Mouse (Mus musculus) bone marrow macrophage, adult 2 months (primary cell): ENCODE measurements at regions not wholly inside any gene's neighbourhood (a gene's known extent, or its start where the extent isn't known, plus 50 kb on each side); places are given as distances from the start of the nearest gene placed in this dataset.

Source experiments
- H3K27ac ChIP-seq: 2 replicates; pipeline ENCODE4 v1.5.1; 2012; ENCODE audit warnings: low read depth, low read length; ENCODE audit not compliant: insufficient read depth
- H3K4me1 ChIP-seq: 2 replicates; pipeline ENCODE4 v1.6.1; 2012; ENCODE audit warnings: low read length; ENCODE audit not compliant: control insufficient read depth, insufficient read depth
- H3K4me3 ChIP-seq: 2 replicates; pipeline ENCODE4 v1.5.1; 2012; ENCODE audit warnings: mild to moderate bottlenecking, low read length, moderate library complexity; ENCODE audit not compliant: insufficient read depth
- CTCF ChIP-seq: IDR thresholded peaks from 2 replicates; pipeline ENCODE4 v1.5.1; 2012; ENCODE audit warnings: low read depth, mild to moderate bottlenecking, low read length, moderate library complexity
- POLR2A ChIP-seq: IDR thresholded peaks from 2 replicates; pipeline ENCODE4 v1.6.1; 2012; ENCODE audit warnings: mild to moderate bottlenecking, low read depth, low read length, borderline replicate concordance

GRCm38 (mm10) chr16:21294677-21295411 lies 90.3 kb downstream of the Ephb3 start:
- Histone ChIP-seq H3K4me3 (no peak overlapping the region), H3K4me1 (peaks cover 17% of the 10 kb centered on the region), H3K27ac (no peak overlapping the region)
- TF ChIP-seq CTCF: no peak
- TF ChIP-seq POLR2A: no peak

- H3K27ac ChIP-seq: no peak overlapping the region
- H3K4me1 ChIP-seq: peaks cover 5% of the 10 kb centered on the region
- H3K4me3 ChIP-seq: no peak overlapping the region
- TF ChIP-seq POLR2A: no peak
- TF ChIP-seq CTCF: no peak
These were observed 91.6 kb downstream of the Ephb3 start for GRCm38 (mm10) chr16:21295956-21296733.

GRCm38 (mm10) chr16:21296786-21297185 lies 92.2 kb downstream of the Ephb3 start:
- Histone ChIP-seq H3K4me3 (no peak overlapping the region), H3K27ac (no peak overlapping the region), H3K4me1 (peaks cover 5% of the 10 kb centered on the region)
- TF ChIP-seq CTCF (no peak), POLR2A (no peak)

DNA sequence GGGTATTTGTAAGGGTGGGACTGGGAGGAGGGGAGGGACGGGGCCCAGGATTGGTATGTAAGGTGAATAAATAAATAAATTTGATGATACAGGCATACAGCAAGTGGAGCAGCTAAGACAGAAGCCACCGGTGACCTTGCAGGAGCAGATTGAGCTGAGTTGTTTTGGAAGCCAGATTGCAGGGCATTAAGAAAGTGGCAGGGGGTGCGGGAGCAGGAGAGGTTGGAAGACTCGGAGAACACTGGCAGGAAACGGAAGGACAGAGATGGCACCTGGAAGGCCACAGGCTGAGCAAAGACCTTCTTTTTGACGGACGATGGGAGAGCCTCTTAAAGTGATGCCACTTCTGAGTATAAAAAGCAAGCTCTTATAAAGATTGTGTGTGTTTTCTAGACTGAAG lies 94.3 kb downstream of the Ephb3 start:
- no peak for TF ChIP-seq POLR2A
- TF ChIP-seq CTCF: no peak
- H3K4me3 ChIP-seq: no peak overlapping the region

GRCm38 (mm10) chr16:21305859-21306258 lies 101.3 kb downstream of the Ephb3 start:
- H3K4me1 ChIP-seq: peaks cover 5% of the 10 kb centered on the region
- no peak overlapping the region for H3K27ac ChIP-seq
- H3K4me3 ChIP-seq: no peak overlapping the region
- no peak for TF ChIP-seq CTCF
- no peak for TF ChIP-seq POLR2A

More for the DNA sequence above, 94.3 kb downstream of the Ephb3 start:
- Histone ChIP-seq H3K27ac (no peak overlapping the region), H3K4me1 (peaks cover 5% of the 10 kb centered on the region)

GRCm38 (mm10) chr16:21308513-21308912 lies 104.0 kb downstream of the Ephb3 start:
- H3K4me3 ChIP-seq: no peak overlapping the region
- H3K27ac ChIP-seq: no peak overlapping the region
- TF ChIP-seq POLR2A (no peak), CTCF (no peak)
- peaks cover 9% of the 10 kb centered on the region for H3K4me1 ChIP-seq

DNA sequence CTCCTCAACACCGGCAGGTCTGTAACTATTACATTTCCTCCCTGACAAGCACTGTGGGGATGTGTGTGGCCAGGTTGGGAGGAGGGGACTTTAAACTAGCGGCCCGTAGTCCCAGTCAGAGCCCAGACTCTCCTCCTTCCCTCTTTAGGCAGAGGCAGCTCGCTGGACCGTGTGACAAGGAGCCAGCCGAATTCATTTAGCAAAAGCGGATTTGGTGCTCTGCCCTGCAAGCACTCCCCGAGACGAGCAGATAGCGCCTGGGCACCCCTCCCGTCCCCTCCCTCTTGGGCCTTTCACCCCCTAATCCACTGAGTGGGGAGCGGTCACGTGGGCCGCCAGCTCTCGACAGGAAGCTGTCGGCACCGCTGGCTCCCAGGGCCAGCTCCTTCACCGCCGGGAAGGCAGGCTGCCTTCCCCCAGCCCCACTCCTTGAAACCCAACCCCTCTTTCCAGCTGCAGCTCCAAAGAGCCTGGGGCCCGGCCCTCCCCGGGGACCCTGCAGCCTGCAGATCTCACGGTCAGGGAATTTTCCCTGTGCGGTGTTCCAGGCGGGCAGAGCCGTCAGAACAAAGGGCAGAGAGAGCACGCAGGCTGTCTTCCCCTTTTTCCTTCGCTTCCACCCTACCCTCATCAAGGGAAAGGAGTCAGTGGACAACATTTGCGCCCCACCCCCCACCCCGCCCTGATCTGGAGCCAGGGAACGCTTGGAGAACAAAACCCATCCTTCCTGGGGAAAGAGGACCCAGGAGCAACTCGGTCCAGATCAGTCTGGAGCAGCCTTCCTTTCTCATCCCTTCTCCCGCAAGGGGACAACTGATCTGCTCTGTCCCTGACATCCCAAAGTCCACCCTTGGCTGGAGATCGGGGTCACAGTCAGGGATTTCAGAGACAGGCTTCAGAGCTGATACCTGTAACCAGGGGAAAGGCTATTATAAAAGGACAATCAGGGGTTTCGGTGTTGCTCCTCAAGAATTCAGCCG lies 106.4 kb downstream of the Ephb3 start:
- Histone ChIP-seq H3K4me3 (peak overlapping the region; percentile 49), H3K27ac (peak overlapping the region; percentile 63), H3K4me1 (peaks cover 9% of the 10 kb centered on the region)
- TF ChIP-seq CTCF: no peak
- TF ChIP-seq POLR2A: no peak

GRCm38 (mm10) chr16:21311781-21312180 lies 107.2 kb downstream of the Ephb3 start:
- no peak overlapping the region for H3K27ac ChIP-seq
- H3K4me3 ChIP-seq: no peak overlapping the region
- no peak for TF ChIP-seq CTCF
- TF ChIP-seq POLR2A: no peak
- peaks cover 9% of the 10 kb centered on the region for H3K4me1 ChIP-seq

DNA sequence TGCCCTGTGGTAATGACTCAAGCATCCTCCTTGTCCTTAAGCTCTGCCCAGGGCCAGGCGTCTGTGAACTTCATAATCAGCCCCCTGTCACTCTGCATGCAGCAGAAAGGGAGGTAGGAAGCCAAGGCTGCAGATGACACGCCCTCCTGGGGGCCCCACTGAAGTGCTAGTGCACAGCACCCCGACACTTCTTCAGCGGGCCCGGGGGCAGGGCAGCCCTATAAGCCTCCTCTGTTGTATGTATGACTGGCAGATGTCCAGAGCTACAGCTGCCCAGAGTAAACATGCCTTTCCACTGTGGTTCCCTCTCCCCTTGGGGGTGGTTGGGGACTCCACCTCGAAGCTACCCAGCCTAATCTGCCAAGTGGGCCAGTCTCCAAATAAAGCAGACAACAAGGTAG lies 107.2 kb upstream of the Vps8 start:
- Histone ChIP-seq H3K4me3 (no peak overlapping the region), H3K4me1 (peaks cover 26% of the 10 kb centered on the region), H3K27ac (no peak overlapping the region)
- TF ChIP-seq CTCF (no peak), POLR2A (no peak)
